Mouse (Mus musculus): ENCODE measurements around the gene Ajuba. TPM values are rescaled to one million over a fixed set of nuclear protein-coding genes. Genes with fewer than 3 reads are reported as not detected.

Gene Ajuba
- total and polyA plus RNA-seq, 3 experiments = 4.6 to 7.8 (median 4.8) TPM

DNA sequence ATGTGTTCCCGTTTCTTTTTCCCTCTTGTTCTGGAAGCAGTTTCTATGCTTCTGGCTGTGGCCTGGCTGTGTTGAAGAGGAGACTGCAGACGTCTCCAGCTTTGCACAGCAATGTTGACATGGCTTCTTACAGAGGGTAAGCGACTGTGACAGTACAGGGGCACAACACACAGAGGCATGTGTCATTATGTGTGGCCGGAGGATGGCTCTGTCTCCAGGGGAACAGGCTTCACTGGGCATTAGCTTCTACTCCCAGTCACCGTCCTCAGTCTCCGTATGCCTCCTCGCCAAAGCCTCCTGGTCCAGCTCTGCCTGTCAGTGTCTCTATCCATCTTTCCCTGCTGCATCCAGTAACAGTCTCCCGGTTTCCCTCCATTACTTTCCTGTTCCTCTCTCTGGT lies 29.9 kb upstream of the Ajuba start:
- Histone ChIP-seq H3K4me3 (no peak overlapping the region), H3K9ac (ENCODE audit: low read depth, low read length) (no peak overlapping the region), H3K27me3 (ENCODE audit: control insufficient read depth, insufficient read depth, low read length) (no peaks in the 10 kb centered on the region), H3K27ac (no peak overlapping the region), H3K4me1 (ENCODE audit: control insufficient read depth, insufficient read depth, low read length) (peaks cover 4% of the 10 kb centered on the region), H3K36me3 (ENCODE audit: control insufficient read depth, insufficient read depth, low read length) (no peaks in the 10 kb centered on the region; the same call in 1 of the 2 replicates), H3K79me2 (replicated peaks; ENCODE audit: control insufficient read depth, insufficient read depth, low read length) (no peaks in the 10 kb centered on the region)
- intact Hi-C loops (cut with DNase I) = loop anchor here (5.0 kb wide), 1 partner anchor 80 kb away; the partner anchor contains the start of genes 1700123O20Rik and Acin1
- DNase-seq = no peak
- 65% methylated on average over 8 of the region's 8 CpGs for WGBS
- TF ChIP-seq CTCF (IDR thresholded peaks at IDR 0.05) (no peak), EP300 (IDR thresholded peaks at IDR 0.05; ENCODE audit: insufficient read depth, low read depth, low read length) (no peak), POLR2A (IDR thresholded peaks at IDR 0.05; ENCODE audit: insufficient read depth, low read depth, low read length) (no peak)

DNA sequence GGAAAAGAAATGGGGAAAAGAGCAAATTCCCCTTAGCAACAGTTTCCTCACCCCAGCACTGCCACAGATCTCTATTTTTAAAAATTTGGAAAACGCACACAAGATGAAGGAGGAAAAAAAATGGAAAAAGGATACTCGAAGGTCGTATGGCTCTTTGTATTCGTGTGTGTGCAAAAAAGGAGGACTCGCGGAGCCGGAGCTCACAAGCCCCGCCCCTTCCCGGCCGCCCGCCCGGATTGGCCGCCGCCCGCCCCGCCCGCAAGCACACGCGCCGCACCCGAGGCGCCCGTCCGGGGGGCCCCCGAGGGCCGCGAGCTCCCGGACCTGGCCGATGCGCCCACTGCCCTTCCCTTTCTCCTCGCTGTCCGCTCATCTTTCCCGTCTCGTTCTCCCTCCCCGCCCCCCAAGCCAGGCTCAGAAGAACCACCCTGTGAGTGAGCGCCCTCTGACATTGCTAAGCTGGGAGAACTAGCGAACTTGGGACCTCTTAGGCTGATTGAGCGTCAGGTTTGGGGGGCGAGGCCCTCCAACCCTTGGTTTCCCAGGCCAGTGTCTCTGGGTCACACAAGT lies 28.5 kb upstream of the Ajuba start, which contains the start of gene 4931414P19Rik:
Gene 4931414P19Rik, minus strand, starts transcription at position 242 of the 570 bp plus-strand sequence.
- WGBS = under 1% methylated on average over 31 of the region's 39 CpGs
- H3K79me2 ChIP-seq (replicated peaks; ENCODE audit: control insufficient read depth, insufficient read depth, low read length) = no peaks in the 10 kb centered on the region
- H3K9ac ChIP-seq (ENCODE audit: low read depth, low read length) = peak within 1 kb of the TSS; percentile 61
- DNase-seq = peak; percentile 88 to 90
- intact Hi-C loops (cut with DNase I) = loop anchor here (5.0 kb wide), 1 partner anchor 81 kb away; the partner anchor contains the start of genes 1700123O20Rik and Acin1
- TF ChIP-seq EP300 (IDR thresholded peaks at IDR 0.05; ENCODE audit: insufficient read depth, low read depth, low read length) = 0 out of 2 replicates have a peak, but pooled peaks have one; percentile 24
- no peak for TF ChIP-seq CTCF (IDR thresholded peaks at IDR 0.05)
- peak; percentile 49; the same call in 1 of the 2 replicates for TF ChIP-seq POLR2A (IDR thresholded peaks at IDR 0.05; ENCODE audit: insufficient read depth, low read depth, low read length)
- H3K27ac ChIP-seq = peak within 1 kb of the TSS; percentile 76
- no peaks in the 10 kb centered on the region; the same call in 1 of the 2 replicates for H3K36me3 ChIP-seq (ENCODE audit: control insufficient read depth, insufficient read depth, low read length)
- H3K4me1 ChIP-seq (ENCODE audit: control insufficient read depth, insufficient read depth, low read length) = peaks cover 4% of the 10 kb centered on the region
- H3K4me3 ChIP-seq = peak within 1 kb of the TSS; percentile 43
- H3K27me3 ChIP-seq (ENCODE audit: control insufficient read depth, insufficient read depth, low read length) = no peaks in the 10 kb centered on the region

DNA sequence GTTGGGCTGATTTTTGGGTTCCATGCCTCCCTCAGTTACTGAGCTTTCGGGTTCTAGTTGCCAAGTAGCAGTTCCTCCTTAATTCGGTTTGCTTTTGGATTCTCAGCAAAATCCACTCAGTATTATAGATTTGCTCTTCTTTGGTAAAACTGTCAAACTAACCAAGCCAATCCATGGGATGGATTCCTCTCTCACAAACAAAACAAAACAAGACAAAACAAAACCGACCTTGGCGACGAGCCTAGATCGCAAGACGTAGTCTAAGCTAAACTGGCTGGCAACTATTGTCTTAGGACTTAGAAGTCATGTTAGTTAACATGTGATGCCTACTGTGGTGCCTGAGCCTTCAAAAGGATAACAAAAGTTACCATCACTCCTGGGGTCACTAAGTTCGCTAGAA lies 26.3 kb upstream of the Ajuba start:
- Histone ChIP-seq H3K9ac (ENCODE audit: low read depth, low read length) (no peak overlapping the region), H3K36me3 (ENCODE audit: control insufficient read depth, insufficient read depth, low read length) (no peaks in the 10 kb centered on the region; the same call in 1 of the 2 replicates), H3K27ac (peak overlapping the region; percentile 97), H3K27me3 (ENCODE audit: control insufficient read depth, insufficient read depth, low read length) (no peaks in the 10 kb centered on the region), H3K4me3 (peak overlapping the region; percentile 75), H3K4me1 (ENCODE audit: control insufficient read depth, insufficient read depth, low read length) (peaks cover 4% of the 10 kb centered on the region), H3K79me2 (replicated peaks; ENCODE audit: control insufficient read depth, insufficient read depth, low read length) (no peaks in the 10 kb centered on the region)
- no peak for DNase-seq
- WGBS = 81% methylated on average over 8 of the region's 8 CpGs
- no peak for TF ChIP-seq CTCF (IDR thresholded peaks at IDR 0.05)
- no peak for TF ChIP-seq EP300 (IDR thresholded peaks at IDR 0.05; ENCODE audit: insufficient read depth, low read depth, low read length)
- TF ChIP-seq POLR2A (IDR thresholded peaks at IDR 0.05; ENCODE audit: insufficient read depth, low read depth, low read length) = no peak
- intact Hi-C loops (cut with DNase I) = loop anchor here (2.0 kb wide), 1 partner anchor 49 kb away; the partner anchor contains the start of gene Haus4

DNA sequence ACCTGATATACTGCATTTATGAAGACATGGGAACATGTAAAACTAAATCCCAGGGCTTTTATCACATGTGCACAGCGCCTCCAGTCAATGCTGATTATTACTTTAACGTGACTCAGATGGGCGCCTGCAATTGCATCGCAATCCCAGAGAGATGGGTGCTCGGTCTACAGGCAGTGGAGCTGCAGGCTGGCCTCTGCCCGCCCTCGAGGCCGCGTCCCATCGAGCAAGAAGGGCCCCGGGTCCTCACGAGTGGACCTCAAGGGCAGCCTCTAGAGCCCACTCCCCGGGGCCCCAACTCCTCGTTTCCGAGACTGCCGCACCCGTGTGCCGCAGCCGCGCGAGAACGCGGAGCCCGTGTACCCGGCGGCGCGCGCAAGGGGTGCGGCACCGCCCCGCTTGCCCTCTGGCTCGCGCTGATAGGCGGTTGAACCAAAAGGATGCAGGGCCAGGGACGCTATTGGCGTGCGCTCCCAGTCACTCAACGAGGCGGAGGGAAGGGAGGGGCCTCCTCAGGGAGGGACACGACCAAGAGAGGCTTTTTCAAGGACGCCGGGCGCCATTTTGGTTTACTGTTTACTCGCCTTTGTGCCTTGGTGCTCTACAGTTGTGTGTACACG lies 25.8 kb upstream of the Ajuba start:
- H3K27ac ChIP-seq = peak overlapping the region; percentile 97
- H3K27me3 ChIP-seq (ENCODE audit: control insufficient read depth, insufficient read depth, low read length) = no peaks in the 10 kb centered on the region
- peak overlapping the region; percentile 88 for H3K9ac ChIP-seq (ENCODE audit: low read depth, low read length)
- DNase-seq = peak; percentile 94 to 98
- no peaks in the 10 kb centered on the region; the same call in 1 of the 2 replicates for H3K36me3 ChIP-seq (ENCODE audit: control insufficient read depth, insufficient read depth, low read length)
- TF ChIP-seq EP300 (IDR thresholded peaks at IDR 0.05; ENCODE audit: insufficient read depth, low read depth, low read length) (no peak), CTCF (IDR thresholded peaks at IDR 0.05) (no peak), POLR2A (IDR thresholded peaks at IDR 0.05; ENCODE audit: insufficient read depth, low read depth, low read length) (peak; percentile 77)
- peak overlapping the region; percentile 75 for H3K4me3 ChIP-seq
- H3K4me1 ChIP-seq (ENCODE audit: control insufficient read depth, insufficient read depth, low read length) = peaks cover 4% of the 10 kb centered on the region
- no peaks in the 10 kb centered on the region for H3K79me2 ChIP-seq (replicated peaks; ENCODE audit: control insufficient read depth, insufficient read depth, low read length)
- intact Hi-C loops (cut with DNase I) = loop anchor here (2.0 kb wide), 1 partner anchor 48 kb away; the partner anchor contains the start of gene Haus4
- WGBS = under 1% methylated on average over 46 of the region's 46 CpGs

DNA sequence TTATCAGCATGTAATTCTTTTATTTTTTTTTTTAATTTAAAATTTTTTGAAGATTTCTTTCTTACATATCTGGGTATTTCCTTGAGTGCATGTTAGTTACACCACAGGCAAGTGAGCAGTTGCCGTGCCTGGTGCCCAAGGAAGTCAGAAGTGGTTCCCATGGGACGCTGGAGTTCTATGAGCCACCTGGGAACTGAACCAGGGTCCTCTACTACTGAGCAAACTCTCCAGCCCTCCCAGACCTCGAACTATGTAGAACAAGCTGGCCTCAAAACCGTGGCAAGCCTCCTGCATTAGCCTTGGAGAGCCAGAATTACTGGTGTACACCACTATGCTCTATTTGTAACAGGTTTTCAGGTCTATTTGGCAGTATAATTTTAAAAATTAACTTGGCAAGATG lies 25.3 kb upstream of the Ajuba start:
- no peaks in the 10 kb centered on the region; the same call in 1 of the 2 replicates for H3K36me3 ChIP-seq (ENCODE audit: control insufficient read depth, insufficient read depth, low read length)
- peak in 1 of 2 experiments; percentile 27 for DNase-seq
- TF ChIP-seq CTCF (IDR thresholded peaks at IDR 0.05) (no peak), EP300 (IDR thresholded peaks at IDR 0.05; ENCODE audit: insufficient read depth, low read depth, low read length) (no peak), POLR2A (IDR thresholded peaks at IDR 0.05; ENCODE audit: insufficient read depth, low read depth, low read length) (no peak)
- H3K4me1 ChIP-seq (ENCODE audit: control insufficient read depth, insufficient read depth, low read length) = peaks cover 4% of the 10 kb centered on the region
- H3K4me3 ChIP-seq = peak overlapping the region; percentile 75
- H3K27ac ChIP-seq = peak overlapping the region; percentile 97
- no peaks in the 10 kb centered on the region for H3K79me2 ChIP-seq (replicated peaks; ENCODE audit: control insufficient read depth, insufficient read depth, low read length)
- H3K9ac ChIP-seq (ENCODE audit: low read depth, low read length) = no peak overlapping the region
- WGBS = 41% methylated on average over 4 of the region's 4 CpGs
- H3K27me3 ChIP-seq (ENCODE audit: control insufficient read depth, insufficient read depth, low read length) = no peaks in the 10 kb centered on the region
- intact Hi-C loops (cut with DNase I) = loop anchor here (2.0 kb wide), 1 partner anchor 48 kb away; the partner anchor contains the start of gene Haus4
